Comparison of ENCODE assay signal across 13 mouse cellular contexts in genomic region chr2:152776435-152776834, GRCm38 (mm10). TPM values are rescaled to one million over a fixed set of nuclear protein-coding genes. Genes with fewer than 3 reads are reported as not detected.
DNase-seq lines count a peak whose midpoint lies in the region; ATAC-seq and TF ChIP-seq lines count a peak whose summit lies in the region.
"Had no signal": no experiment of that assay in that cellular context is flagged by ENCODE, and none has a peak within 500 bp of the region (broad histone marks: within the 10 kb centered on the region; RNA-seq: fewer than 3 reads in every experiment).

No protein-coding gene starts in this region.

- no peak overlapping the region for H3K4me3 ChIP-seq in thymus, adult 2 months (ENCODE audit: control insufficient read depth, insufficient read depth, low read length)
- no peak overlapping the region for H3K4me3 ChIP-seq in layer of hippocampus, adult 2 months
- H3K4me3 ChIP-seq: erythroblast, embryonic 14.5 days; limb, embryonic 13.5 days had no signal

- 95% methylated on average over 2 of the region's 2 CpGs for WGBS in thymus, adult 2 months

- H3K27me3 ChIP-seq in thymus, adult 2 months (ENCODE audit: control insufficient read depth, insufficient read depth, low read length), result no peaks in the 10 kb centered on the region
- H3K27me3 ChIP-seq: limb, embryonic 13.5 days had no signal

- H3K36me3 ChIP-seq in thymus, adult 2 months (ENCODE audit: control insufficient read depth, insufficient read depth, low read length), result peaks cover 24% of the 10 kb centered on the region

- TF ChIP-seq POLR2A in thymus, adult 2 months (IDR thresholded peaks at IDR 0.05; ENCODE audit: control insufficient read depth, extremely low read depth, insufficient read depth, low read length, poor library complexity), result no peak

- H3K4me1 ChIP-seq in thymus, adult 2 months (replicated peaks; ENCODE audit: control insufficient read depth, insufficient read depth, low read length), result peaks cover 50% of the 10 kb centered on the region
- H3K4me1 ChIP-seq: limb, embryonic 13.5 days had no signal

- intact Hi-C loops in gastrocnemius, postnatal 36 days (cut with DNase I), result no loop called here

- DNase-seq in thymus, adult 2 months, result no peak
- no peak for DNase-seq in thymus, postnatal 4 days
- DNase-seq in layer of hippocampus, adult 2 months (ENCODE audit: low spot score in 2 of 2), result peak; percentile 77 to 91
- peak; percentile 67 to 89 for DNase-seq in left cerebral cortex, adult 9 months (ENCODE audit: low spot score in 2 of 2)
- no peak for DNase-seq in gastrocnemius, postnatal 36 days
- no peak for DNase-seq in lung, postnatal 14 days
- DNase-seq in cerebellum, adult 11 months, result no peak
- DNase-seq: heart, postnatal 4 days; lung, adult 18-20 months; thymus, postnatal 14 days had no signal

- peak overlapping the region; percentile 9 for H3K27ac ChIP-seq in thymus, adult 2 months (ENCODE audit: control insufficient read depth, insufficient read depth, low read length)
- H3K27ac ChIP-seq in layer of hippocampus, adult 2 months, result peak overlapping the region; percentile 90
- H3K27ac ChIP-seq: limb, embryonic 13.5 days had no signal

- TF ChIP-seq CTCF in thymus, adult 2 months (IDR thresholded peaks at IDR 0.05; ENCODE audit: borderline replicate concordance, control insufficient read depth, extremely low read depth, insufficient read depth, low read length, poor library complexity), result no peak
- TF ChIP-seq CTCF in layer of hippocampus, adult 2 months (conservative IDR thresholded peaks at IDR 0.05), result no peak

- ATAC-seq in erythroid progenitor cell, adult 5-6 weeks (replicated peaks; ENCODE audit: low FRiP score, poor library complexity, severe bottlenecking), result no peak

RNA-seq across cellular contexts. Expression of gene Cox4i2, which starts 22.5 kb away (rescaled TPM):
- polyA plus RNA-seq in thymus, adult 2 months (2012; rRNA removed), result 1.6 and 1.9 TPM in 2 replicates
- total RNA-seq in layer of hippocampus, adult 2 months (2021), result 1 to 10 TPM; 1.4 to 1.6 TPM
- total RNA-seq in gastrocnemius, postnatal 36 days (2021), result 1 to 10 TPM; 2.9 TPM
- 1.8 TPM in 1 of 2 replicates, not detected in the other for total RNA-seq in erythroid progenitor cell, adult 5-6 weeks (2015; ENCODE audit: low replicate concordance)
- not detected in 2 replicates for total RNA-seq in erythroid progenitor cell, adult 5-6 weeks (2017; ENCODE audit: low replicate concordance)
- polyA plus RNA-seq: erythroblast, embryonic 14.5 days had no signal

RNA-seq across cellular contexts. Expression of gene Id1, which starts 40.4 kb away (rescaled TPM):
- polyA plus RNA-seq in thymus, adult 2 months (2012; rRNA removed), result 54.6 and 66.4 TPM in 2 replicates
- 10 to 100 TPM; 23.5 to 25.4 TPM for total RNA-seq in layer of hippocampus, adult 2 months (2021)
- total RNA-seq in gastrocnemius, postnatal 36 days (2021), result 10 to 100 TPM; 11.5 to 17.7 TPM
- total RNA-seq in erythroid progenitor cell, adult 5-6 weeks (2015; ENCODE audit: low replicate concordance), result 1.3 and 17.3 TPM in 2 replicates
- 1.6 and 2.6 TPM in 2 replicates for total RNA-seq in erythroid progenitor cell, adult 5-6 weeks (2017; ENCODE audit: low replicate concordance)

RNA-seq across cellular contexts. Expression of gene Bcl2l1, which starts 55.1 kb away (rescaled TPM):
- 205 and 207 TPM in 2 replicates for polyA plus RNA-seq in thymus, adult 2 months (2012; rRNA removed)
- 100 to 1,000 TPM; 129 to 134 TPM for total RNA-seq in layer of hippocampus, adult 2 months (2021)
- total RNA-seq in gastrocnemius, postnatal 36 days (2021), result 10 to 100 TPM; 15.4 to 17.6 TPM
- 80.9 and 99.1 TPM in 2 replicates for total RNA-seq in erythroid progenitor cell, adult 5-6 weeks (2015; ENCODE audit: low replicate concordance)
- 76.9 and 94.9 TPM in 2 replicates for total RNA-seq in erythroid progenitor cell, adult 5-6 weeks (2017; ENCODE audit: low replicate concordance)

Comparison
In these comparisons a context has a peak if more than half of its experiments do, and no peak if none do; other contexts are left out.
1. DNase-seq: peak in layer of hippocampus, adult 2 months (2 of 2) and left cerebral cortex, adult 9 months (2 of 2); none in thymus, adult 2 months (single experiment), thymus, postnatal 4 days (single experiment), gastrocnemius, postnatal 36 days (0 of 2), lung, postnatal 14 days (single experiment) and cerebellum, adult 11 months (single experiment).
2. RNA of gene Bcl2l1, which starts 55.1 kb away (total RNA-seq): 129 to 134 TPM in layer of hippocampus, adult 2 months and 76.9 to 99.1 TPM in erythroid progenitor cell, adult 5-6 weeks; 15.4 to 17.6 TPM in gastrocnemius, postnatal 36 days; every median in the first group is over 4 times any median in the second.